Mouse (Mus musculus): ENCODE measurements around the gene Camta1.

- no peak for TF ChIP-seq CTCF (IDR thresholded peaks at IDR 0.05; ENCODE audit: low read depth)
- TF ChIP-seq EP300 (IDR thresholded peaks at IDR 0.05; ENCODE audit: low read depth), result no peak
Observed at GRCm38 (mm10) chr4:151746002-151746606, 115.6 kb downstream of the Camta1 start.
